ENCODE assay signal across 1 mouse cellular context in the genomic region with DNA sequence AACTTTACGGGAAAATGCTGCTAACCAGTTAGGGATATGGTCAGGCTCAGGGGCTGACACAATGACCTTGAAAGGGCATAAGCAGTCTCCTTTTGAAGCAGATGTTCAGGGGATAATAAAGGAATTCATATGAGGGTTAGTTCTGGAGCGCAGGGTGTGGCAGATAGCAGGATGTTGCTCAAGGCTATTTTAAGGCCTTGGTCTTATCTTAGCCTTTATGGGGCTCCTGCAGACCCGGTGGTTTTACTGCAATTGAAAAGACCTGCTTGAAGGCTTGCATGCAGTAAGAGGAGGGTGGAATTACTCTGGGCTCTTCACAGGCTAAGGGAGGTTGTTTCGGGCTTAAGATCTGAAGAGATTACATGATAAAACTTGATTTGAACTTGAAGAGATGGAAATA.
TF ChIP-seq lines count a peak whose summit lies in the region.

No protein-coding gene starts in this region.

TF ChIP-seq in MEL, 35 proteins besides CTCF, POLR2A, EP300 and RAD21 (continued from another document):
- peak; percentile 80 for TF ChIP-seq ETS1 (IDR thresholded peaks at IDR 0.05; ENCODE audit: low read depth, low read length)
- no peak for TF ChIP-seq NELFE (IDR thresholded peaks at IDR 0.05; ENCODE audit: low read depth, low read length)
- no peak for TF ChIP-seq USF2 (IDR thresholded peaks at IDR 0.05; ENCODE audit: borderline replicate concordance in 1 of 2, insufficient read depth in 1 of 2, low read depth in 1 of 2, low read length in 2 of 2)
- TF ChIP-seq TAL1 (IDR thresholded peaks at IDR 0.05; ENCODE audit: low read length): peak; percentile 75
- TF ChIP-seq HCFC1 (IDR thresholded peaks at IDR 0.05; ENCODE audit: low read depth, low read length): no peak
- no peak for TF ChIP-seq SMC3 (IDR thresholded peaks at IDR 0.05; ENCODE audit: low read depth, low read length)
- no peak for TF ChIP-seq ZKSCAN1 (IDR thresholded peaks at IDR 0.05; ENCODE audit: low read depth, low read length)
- no peak for TF ChIP-seq NRF1 (IDR thresholded peaks at IDR 0.05; ENCODE audit: insufficient read depth, low read depth, low read length, poor library complexity, severe bottlenecking)
